Mouse (Mus musculus): ENCODE results near the gene Lect2.

Lect2 gene

DNA sequence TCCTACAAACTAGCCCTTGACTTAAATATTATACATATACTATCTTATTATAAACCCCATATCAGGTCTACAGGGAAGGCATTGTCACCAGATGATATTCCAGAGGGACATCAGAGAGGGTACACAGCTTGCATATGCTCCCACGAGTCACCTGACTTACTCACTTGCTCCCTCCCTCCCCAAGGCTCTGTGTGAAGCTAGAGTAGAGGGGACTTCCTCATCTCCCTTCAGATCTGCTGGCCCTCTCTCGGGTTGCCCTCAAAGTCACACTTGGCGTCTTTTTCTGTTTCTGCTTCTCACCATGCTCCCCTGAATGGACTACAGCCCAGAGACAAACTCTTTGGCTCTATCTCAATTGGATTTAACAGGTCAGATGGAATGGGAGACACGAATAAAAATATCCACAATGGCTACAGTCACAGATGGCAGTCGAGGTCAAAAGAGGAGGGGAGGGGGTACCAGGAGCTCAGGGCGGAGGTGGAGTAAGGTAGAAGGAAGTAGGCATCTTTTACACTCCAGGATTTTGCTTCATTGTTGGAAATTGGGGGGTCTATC, 46.4 kb downstream of the Lect2 start:
- WGBS: 62% methylated on average over 6 of the region's 6 CpGs

DNA sequence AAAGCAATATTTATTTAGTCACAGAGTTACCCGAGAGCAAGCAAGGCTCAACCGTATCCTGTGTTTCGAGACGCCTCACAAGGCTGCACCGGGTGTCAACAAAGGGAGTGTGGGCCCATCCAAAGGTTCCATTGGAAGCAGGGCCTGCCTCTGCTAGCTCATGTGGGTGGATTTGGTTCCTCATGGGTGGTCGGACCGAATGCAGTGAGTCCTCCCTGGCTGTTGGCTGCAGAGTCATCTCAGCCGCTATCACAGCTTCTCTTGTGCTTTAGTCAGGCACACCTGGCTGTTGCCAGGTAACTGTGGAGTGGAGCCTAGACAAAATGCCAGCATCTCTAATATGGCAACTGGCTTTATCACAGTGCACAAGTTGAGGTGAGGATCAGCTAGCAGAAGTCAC, 47.7 kb downstream of the Lect2 start:
- 92% methylated on average over 8 of the region's 8 CpGs for WGBS

DNA sequence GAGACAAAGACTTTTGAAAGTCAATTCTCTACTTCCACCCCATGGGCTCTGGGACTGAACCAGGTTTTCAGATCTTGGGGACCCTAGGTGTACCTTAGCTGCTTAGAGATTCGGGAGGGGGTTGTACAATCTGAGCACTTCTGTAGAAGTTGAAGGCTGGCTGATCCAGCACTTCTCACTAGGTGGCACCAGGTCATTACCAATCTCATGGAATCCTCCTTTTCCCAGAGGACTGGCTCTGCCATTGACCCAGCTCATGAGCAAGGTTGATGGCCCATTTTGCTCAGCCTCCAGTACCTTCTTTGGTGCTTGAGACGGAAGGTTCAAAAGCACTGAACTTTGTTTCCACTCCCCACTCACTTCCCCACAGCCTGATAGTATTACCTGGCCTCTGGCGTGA, 48.2 kb downstream of the Lect2 start:
- WGBS: 83% methylated on average over 3 of the region's 3 CpGs

DNA sequence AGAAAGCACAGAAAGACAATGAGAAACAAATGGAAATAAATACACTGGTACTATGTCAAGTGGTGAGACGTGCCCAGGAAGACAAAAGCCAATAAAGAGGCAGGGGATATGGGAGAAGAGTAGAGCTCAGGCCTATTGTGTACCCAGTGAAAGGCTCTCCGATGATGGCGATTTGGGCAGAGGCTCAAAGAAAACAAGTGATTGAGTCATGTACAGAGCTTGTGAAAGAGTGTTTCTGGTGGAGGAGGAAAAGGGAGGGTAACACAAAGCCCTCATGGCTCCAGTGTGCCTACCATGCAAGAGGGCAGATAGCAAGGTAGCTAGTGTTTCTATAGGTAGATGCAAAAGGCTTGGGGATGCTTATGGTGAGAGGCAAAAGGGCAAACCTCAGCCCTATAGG, 53.9 kb downstream of the Lect2 start:
- 53% methylated on average over 3 of the region's 3 CpGs for WGBS

All from cerebral cortex, adult 2 months (tissue).